Mouse (Mus musculus) heart, embryonic 13.5 days (tissue): ENCODE results near the gene Arhgap1. TPM values are rescaled to one million over a fixed set of nuclear protein-coding genes. Genes with fewer than 3 reads are reported as not detected.

Experiments used
- ATAC-seq: fragments of 200-750 bp; cut with Nextera tagmentation; 2 replicates; pipeline ENCODE4 v1.8.0; 2017; ENCODE audit warnings: moderate TSS enrichment; ENCODE audit not compliant: insufficient number of reproducible peaks, low FRiP score, low TSS enrichment; ENCODE audit errors: extremely low read depth
- H3K27ac ChIP-seq: fragments of 300-500 bp; sonication (generic); replicated peaks from 2 replicates; pipeline ENCODE4 v1.5.1; 2015; ENCODE audit warnings: moderate library complexity, mild to moderate bottlenecking, inconsistent platforms
- H3K27me3 ChIP-seq: fragments of 300-500 bp; sonication (generic); replicated peaks from 2 replicates; pipeline ENCODE4 v1.6.1; 2015; ENCODE audit warnings: mild to moderate bottlenecking, inconsistent platforms
- H3K36me3 ChIP-seq: fragments of 300-500 bp; sonication (generic); 2 replicates; pipeline ENCODE4 v1.6.1; 2015; ENCODE audit warnings: mild to moderate bottlenecking, inconsistent platforms
- H3K4me1 ChIP-seq: fragments of 300-500 bp; sonication (generic); 2 replicates; pipeline ENCODE4 v1.6.1; 2015; ENCODE audit warnings: inconsistent platforms
- H3K4me2 ChIP-seq: fragments of 300-500 bp; sonication (generic); 2 replicates; pipeline ENCODE4 v1.6.1; 2015; ENCODE audit warnings: inconsistent platforms, mild to moderate bottlenecking, moderate library complexity
- H3K4me3 ChIP-seq: fragments of 300-500 bp; sonication (generic); 2 replicates; pipeline ENCODE4 v1.5.1; 2015; ENCODE audit warnings: moderate library complexity, mild to moderate bottlenecking, inconsistent platforms
- H3K9ac ChIP-seq: fragments of 300-500 bp; sonication (generic); 2 replicates; pipeline ENCODE4 v1.6.1; 2015; ENCODE audit warnings: inconsistent platforms, mild to moderate bottlenecking, moderate library complexity
- H3K9me3 ChIP-seq: fragments of 300-500 bp; sonication (generic); 2 replicates; pipeline ENCODE4 v1.6.1; 2016; ENCODE audit warnings: inconsistent platforms
- whole genome bisulfite sequencing: fragments of 180-500 bp; shearing (Covaris S2); methylation state at CpG from one replicate; pipeline ENCODE4 v1.1.7; 2015; ENCODE audit warnings: mixed read lengths; 5-methylcytosine and 5-hydroxymethylcytosine counted together
- polyA plus RNA-seq: library from polyadenylated mRNA; unstranded; fragments of >200 nt; fragmentation: Nextera tagmentation; extraction: Ambion mirVana; gene quantifications from 2 replicates; pipeline ENCODE4 v1.2.1, GENCODE M21; 2015

Arhgap1 gene
- polyA plus RNA-seq, 1 experiment from 2014 or later: 145 TPM

GRCm38 (mm10) chr2:91669326-91669725 is 19.7 kb downstream of the Arhgap1 start:
- H3K27ac ChIP-seq: no peak overlapping the region
- H3K4me3 ChIP-seq: no peak overlapping the region
- no peaks in the 10 kb centered on the region for H3K27me3 ChIP-seq
- WGBS: 91% methylated on average over 8 of the region's 8 CpGs
- no peaks in the 10 kb centered on the region for H3K9me3 ChIP-seq
- no peak for ATAC-seq
- peaks cover 96% of the 10 kb centered on the region for H3K36me3 ChIP-seq
- H3K9ac ChIP-seq: no peak overlapping the region
- peaks cover 12% of the 10 kb centered on the region for H3K4me1 ChIP-seq
- H3K4me2 ChIP-seq: no peak overlapping the region

- no peak for ATAC-seq
- H3K27me3 ChIP-seq: no peaks in the 10 kb centered on the region
- peaks cover 96% of the 10 kb centered on the region for H3K36me3 ChIP-seq
- H3K9ac ChIP-seq: no peak overlapping the region
- no peak overlapping the region for H3K4me2 ChIP-seq
- no peaks in the 10 kb centered on the region for H3K9me3 ChIP-seq
- no peak overlapping the region for H3K27ac ChIP-seq
- no peak overlapping the region for H3K4me3 ChIP-seq
- peaks cover 12% of the 10 kb centered on the region for H3K4me1 ChIP-seq
- WGBS: 89% methylated on average over 6 of the region's 6 CpGs
Observed at GRCm38 (mm10) chr2:91670038-91670437, 20.4 kb downstream of the Arhgap1 start.

- Histone ChIP-seq H3K4me2 (no peak overlapping the region), H3K9me3 (no peaks in the 10 kb centered on the region), H3K27ac (no peak overlapping the region), H3K4me3 (no peak overlapping the region), H3K36me3 (peaks cover 100% of the 10 kb centered on the region), H3K4me1 (no peaks in the 10 kb centered on the region), H3K9ac (no peak overlapping the region), H3K27me3 (no peaks in the 10 kb centered on the region)
- ATAC-seq: no peak
- WGBS: 94% methylated on average over 2 of the region's 2 CpGs
Observed at GRCm38 (mm10) chr2:91673587-91673986, 23.9 kb downstream of the Arhgap1 start.

- WGBS: 88% methylated on average over 5 of the region's 5 CpGs
Observed at GRCm38 (mm10) chr2:91674895-91675294, 25.2 kb downstream of the Arhgap1 start.

GRCm38 (mm10) chr2:91676420-91676819 is 26.8 kb downstream of the Arhgap1 start:
- no peaks in the 10 kb centered on the region for H3K9me3 ChIP-seq
- no peak overlapping the region for H3K27ac ChIP-seq
- H3K4me1 ChIP-seq: no peaks in the 10 kb centered on the region
- no peaks in the 10 kb centered on the region for H3K27me3 ChIP-seq
- 70% methylated on average over 2 of the region's 2 CpGs for WGBS
- no peak overlapping the region for H3K4me3 ChIP-seq
- H3K9ac ChIP-seq: no peak overlapping the region
- no peak for ATAC-seq
- H3K36me3 ChIP-seq: peaks cover 100% of the 10 kb centered on the region
- no peak overlapping the region for H3K4me2 ChIP-seq

More at GRCm38 (mm10) chr2:91674895-91675294, 25.2 kb downstream of the Arhgap1 start:
- H3K9ac ChIP-seq: no peak overlapping the region
- no peak overlapping the region for H3K4me2 ChIP-seq
- H3K4me3 ChIP-seq: no peak overlapping the region
- H3K27me3 ChIP-seq: no peaks in the 10 kb centered on the region
- H3K36me3 ChIP-seq: peaks cover 100% of the 10 kb centered on the region
- ATAC-seq: no peak
- no peaks in the 10 kb centered on the region for H3K9me3 ChIP-seq
- no peak overlapping the region for H3K27ac ChIP-seq
- H3K4me1 ChIP-seq: no peaks in the 10 kb centered on the region

- Histone ChIP-seq H3K9me3 (no peaks in the 10 kb centered on the region), H3K4me2 (no peak overlapping the region), H3K4me3 (no peak overlapping the region), H3K27ac (no peak overlapping the region), H3K36me3 (peaks cover 100% of the 10 kb centered on the region), H3K27me3 (no peaks in the 10 kb centered on the region), H3K4me1 (no peaks in the 10 kb centered on the region), H3K9ac (no peak overlapping the region)
- no peak for ATAC-seq
Observed at GRCm38 (mm10) chr2:91676961-91677360, 27.3 kb downstream of the Arhgap1 start.

- Histone ChIP-seq H3K27ac (no peak overlapping the region), H3K4me1 (no peaks in the 10 kb centered on the region), H3K4me3 (no peak overlapping the region), H3K36me3 (peaks cover 92% of the 10 kb centered on the region), H3K27me3 (no peaks in the 10 kb centered on the region), H3K9ac (no peak overlapping the region), H3K4me2 (no peak overlapping the region), H3K9me3 (no peaks in the 10 kb centered on the region)
- WGBS: 37% methylated on average over 4 of the region's 4 CpGs
- no peak for ATAC-seq
Observed at GRCm38 (mm10) chr2:91682850-91683249, 33.2 kb downstream of the Arhgap1 start.

GRCm38 (mm10) chr2:91683919-91684318 is 34.3 kb downstream of the Arhgap1 start:
- no peak overlapping the region for H3K4me3 ChIP-seq
- no peak overlapping the region for H3K4me2 ChIP-seq
- no peaks in the 10 kb centered on the region for H3K9me3 ChIP-seq
- no peak for ATAC-seq
- H3K27me3 ChIP-seq: no peaks in the 10 kb centered on the region
- H3K36me3 ChIP-seq: peaks cover 91% of the 10 kb centered on the region
- WGBS: 77% methylated on average over 8 of the region's 8 CpGs
- H3K4me1 ChIP-seq: no peaks in the 10 kb centered on the region
- no peak overlapping the region for H3K27ac ChIP-seq
- H3K9ac ChIP-seq: no peak overlapping the region

GRCm38 (mm10) chr2:91689452-91689851 is 39.8 kb downstream of the Arhgap1 start:
- H3K4me2 ChIP-seq: no peak overlapping the region
- peaks cover 79% of the 10 kb centered on the region for H3K36me3 ChIP-seq
- no peaks in the 10 kb centered on the region for H3K9me3 ChIP-seq
- H3K27ac ChIP-seq: 0 out of 2 replicates have a peak overlapping the region, but pooled peaks have one; percentile 32
- H3K27me3 ChIP-seq: no peaks in the 10 kb centered on the region
- H3K4me1 ChIP-seq: no peaks in the 10 kb centered on the region
- WGBS: 65% methylated on average over 7 of the region's 7 CpGs
- no peak overlapping the region for H3K9ac ChIP-seq
- no peak overlapping the region for H3K4me3 ChIP-seq
- ATAC-seq: no peak

GRCm38 (mm10) chr2:91695436-91696224 is 46.0 kb downstream of the Arhgap1 start:
- Histone ChIP-seq H3K27ac (peak overlapping the region; percentile 45; the same call in 1 of the 2 replicates), H3K4me2 (no peak overlapping the region), H3K4me3 (no peak overlapping the region), H3K36me3 (peaks cover 32% of the 10 kb centered on the region), H3K9ac (no peak overlapping the region), H3K4me1 (peaks cover 30% of the 10 kb centered on the region), H3K27me3 (no peaks in the 10 kb centered on the region), H3K9me3 (no peaks in the 10 kb centered on the region)
- ATAC-seq: no peak
- 62% methylated on average over 10 of the region's 10 CpGs for WGBS

GRCm38 (mm10) chr2:91696225-91696590 is 46.5 kb downstream of the Arhgap1 start:
- Histone ChIP-seq H3K4me1 (peaks cover 30% of the 10 kb centered on the region), H3K27ac (peak overlapping the region; percentile 45; the same call in 1 of the 2 replicates), H3K36me3 (peaks cover 31% of the 10 kb centered on the region), H3K9ac (no peak overlapping the region), H3K4me2 (no peak overlapping the region), H3K27me3 (no peaks in the 10 kb centered on the region), H3K9me3 (no peaks in the 10 kb centered on the region), H3K4me3 (no peak overlapping the region)
- WGBS: 24% methylated on average over 1 of the region's 1 CpGs
- ATAC-seq: no peak

GRCm38 (mm10) chr2:91699225-91699624 is 49.6 kb downstream of the Arhgap1 start:
- peaks cover 30% of the 10 kb centered on the region for H3K4me1 ChIP-seq
- H3K27ac ChIP-seq: no peak overlapping the region; the same call in 1 of the 2 replicates
- 29% methylated on average over 1 of the region's 1 CpGs for WGBS
- no peaks in the 10 kb centered on the region for H3K27me3 ChIP-seq
- no peak for ATAC-seq
- H3K9ac ChIP-seq: no peak overlapping the region
- H3K4me3 ChIP-seq: no peak overlapping the region
- H3K36me3 ChIP-seq: peaks cover 9% of the 10 kb centered on the region
- H3K9me3 ChIP-seq: no peaks in the 10 kb centered on the region
- no peak overlapping the region for H3K4me2 ChIP-seq
